Mouse (Mus musculus): ENCODE measurements around the gene Gm10271.

Gm10271 gene

GRCm38 (mm10) chr10:116972509-116972908 lies at the start of gene Gm10271:
TSS of gene Gm10271 (minus strand) at chr10:116972609.
- DNase-seq (ENCODE audit: low spot score in 2 of 2): no peak

- no peak for DNase-seq (ENCODE audit: low spot score in 2 of 2)
Observed at GRCm38 (mm10) chr10:117021020-117021754, 48.8 kb upstream of the Gm10271 start.

GRCm38 (mm10) chr10:117018281-117018840 lies 46.0 kb upstream of the Gm10271 start:
- no peak for DNase-seq (ENCODE audit: low spot score in 2 of 2)

DNA sequence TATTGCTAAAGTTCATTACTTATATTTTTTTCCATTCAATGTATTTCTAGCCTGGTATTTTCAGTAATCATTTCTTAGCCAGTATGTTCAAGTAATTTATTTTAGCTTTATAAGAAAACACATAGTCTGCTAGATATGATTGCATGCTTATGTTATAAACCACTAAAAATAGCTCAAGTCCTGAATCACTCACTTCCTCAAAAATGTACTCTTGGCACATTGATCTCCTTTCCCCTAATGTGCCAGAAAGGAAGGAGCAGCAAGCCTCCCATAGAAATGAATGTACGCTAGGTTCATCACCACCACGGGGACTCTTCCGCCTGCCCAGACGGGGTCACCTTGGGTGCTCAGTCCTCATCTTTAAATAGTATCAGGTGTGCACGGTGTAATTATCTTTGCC lies 42.2 kb upstream of the Gm10271 start:
- no peak for DNase-seq (ENCODE audit: low spot score in 2 of 2)

- no peak for DNase-seq (ENCODE audit: low spot score in 2 of 2)
Observed at GRCm38 (mm10) chr10:117013689-117014390, 41.4 kb upstream of the Gm10271 start.

DNA sequence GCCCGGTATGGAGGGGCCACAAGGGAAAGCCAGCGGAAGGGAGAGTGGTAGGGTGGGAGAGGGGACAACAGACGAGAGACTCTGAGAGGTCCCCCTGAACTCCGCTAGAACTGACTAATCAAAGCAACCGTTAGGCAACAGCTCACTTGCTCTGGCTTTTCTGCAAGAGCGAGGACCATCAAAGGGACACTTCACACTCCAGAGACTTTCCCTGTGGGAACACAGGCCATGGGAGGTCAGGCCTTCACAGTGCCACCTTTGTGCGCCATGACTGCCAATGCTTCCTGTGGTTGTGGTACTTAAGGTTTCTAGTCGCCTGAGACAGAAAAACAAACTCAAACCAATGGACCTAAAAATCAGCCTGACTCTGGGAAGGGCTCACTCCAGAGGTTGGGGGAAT lies 38.6 kb upstream of the Gm10271 start:
- DNase-seq (ENCODE audit: low spot score in 2 of 2): no peak

DNA sequence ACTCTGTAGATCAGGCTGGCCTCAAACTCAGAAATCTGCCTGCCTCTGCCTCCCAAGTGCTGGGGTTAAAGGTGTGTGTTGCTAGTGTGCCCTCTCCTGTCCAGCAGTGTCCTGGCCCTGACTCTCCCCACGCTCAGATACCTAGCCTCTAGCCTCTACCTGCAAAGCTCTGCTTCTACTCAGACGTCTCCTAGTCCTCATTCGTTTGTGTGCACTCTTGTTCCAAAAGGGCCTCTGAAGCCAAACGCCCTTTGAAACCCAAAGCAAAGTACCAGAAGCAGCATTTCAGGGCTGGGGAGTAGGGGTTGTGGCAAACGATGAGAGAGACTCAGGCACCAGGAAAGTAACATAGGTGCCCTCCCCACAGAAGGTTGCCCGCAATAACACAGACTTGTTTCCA lies 37.3 kb upstream of the Gm10271 start:
- DNase-seq (ENCODE audit: low spot score in 2 of 2): no peak

- DNase-seq (ENCODE audit: low spot score in 2 of 2): no peak
Observed at GRCm38 (mm10) chr10:117005707-117006464, 33.5 kb upstream of the Gm10271 start.

GRCm38 (mm10) chr10:117004695-117005094 lies 32.3 kb upstream of the Gm10271 start:
- no peak for DNase-seq (ENCODE audit: low spot score in 2 of 2)

DNA sequence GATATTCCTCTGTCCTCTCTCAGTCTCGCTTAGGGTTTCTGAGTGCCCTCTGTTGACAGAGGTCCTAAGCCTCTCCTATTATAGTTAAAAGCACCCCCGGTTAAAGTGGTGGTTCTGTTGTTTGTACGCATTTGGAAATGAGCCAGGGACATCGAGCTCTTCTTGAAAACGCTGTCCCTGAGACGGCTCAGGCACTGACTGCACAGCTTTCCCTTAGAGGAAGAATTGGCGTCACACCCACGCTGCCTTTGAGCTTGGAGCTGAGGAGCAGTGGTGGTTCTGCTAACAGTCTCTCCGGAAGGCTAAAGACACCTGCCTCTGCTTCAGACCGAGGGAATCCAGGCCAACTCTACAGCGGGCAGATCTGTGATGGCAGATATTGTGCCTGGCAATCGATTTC lies 28.6 kb upstream of the Gm10271 start:
- DNase-seq (ENCODE audit: low spot score in 2 of 2): no peak

GRCm38 (mm10) chr10:116998716-116999455 lies 26.5 kb upstream of the Gm10271 start:
- no peak for DNase-seq (ENCODE audit: low spot score in 2 of 2)

DNA sequence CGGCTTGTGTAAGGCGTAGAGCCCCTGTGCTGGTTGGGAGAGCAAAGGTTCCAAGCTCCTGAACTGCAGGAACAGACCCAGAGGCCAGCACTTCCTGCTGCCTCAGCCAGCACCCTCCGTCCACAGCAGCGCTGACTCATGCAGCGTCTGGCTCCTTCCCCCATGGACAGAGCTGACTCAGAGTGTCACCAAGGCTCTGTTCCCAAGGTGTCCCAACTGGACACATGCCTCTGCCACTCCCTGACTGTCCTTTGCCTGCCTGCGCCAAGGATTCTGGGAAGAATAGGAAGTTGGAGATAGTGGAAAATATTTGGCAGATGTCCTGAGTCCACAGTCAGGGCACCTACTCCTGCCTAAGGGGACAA lies 23.8 kb upstream of the Gm10271 start:
- no peak for DNase-seq (ENCODE audit: low spot score in 2 of 2)

- no peak for DNase-seq (ENCODE audit: low spot score in 2 of 2)
Observed at GRCm38 (mm10) chr10:116995584-116996235, 23.3 kb upstream of the Gm10271 start.

DNA sequence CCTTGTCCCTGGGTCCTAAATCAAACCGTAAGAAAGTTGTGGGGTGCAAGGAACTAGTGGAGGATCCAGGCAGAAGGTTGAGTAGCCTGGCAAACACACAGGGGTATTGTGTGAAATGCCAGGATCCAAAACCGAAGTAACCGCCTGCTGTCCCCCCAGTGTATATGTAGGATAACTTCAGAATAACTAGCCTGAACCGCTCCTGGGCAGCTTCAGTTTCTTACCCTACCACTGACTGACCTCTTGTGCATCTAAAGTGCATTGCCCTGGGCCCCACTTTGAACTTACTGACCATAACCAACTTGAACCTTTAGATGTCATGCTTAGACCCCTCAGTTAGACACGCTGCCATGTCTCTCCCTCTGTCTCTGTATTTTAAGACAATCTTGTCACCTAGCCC lies 22.8 kb upstream of the Gm10271 start:
- no peak for DNase-seq (ENCODE audit: low spot score in 2 of 2)

DNA sequence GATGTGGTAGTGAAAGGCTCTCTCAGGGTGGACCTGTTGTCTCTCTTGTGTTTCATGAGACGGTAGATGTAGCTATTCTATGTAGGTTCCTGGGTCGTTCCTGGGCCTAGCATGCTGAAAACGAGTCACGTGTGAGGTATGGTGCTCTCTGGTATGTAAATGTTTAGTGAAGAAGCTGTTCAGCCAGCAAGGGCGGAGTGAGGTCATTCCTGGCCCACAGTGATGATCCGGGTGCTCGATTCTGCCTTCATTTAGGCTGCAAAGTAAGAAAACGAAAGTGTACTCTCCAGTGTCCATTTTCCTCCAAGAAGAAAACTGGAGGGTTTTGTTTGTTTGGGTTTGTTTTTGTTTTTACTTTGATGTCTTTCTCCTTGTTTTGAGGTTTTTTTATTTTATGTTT lies 21.6 kb upstream of the Gm10271 start:
- no peak for DNase-seq (ENCODE audit: low spot score in 2 of 2)

GRCm38 (mm10) chr10:116986264-116987082 lies 14.1 kb upstream of the Gm10271 start, which contains the start of gene Best3:
TSS of gene Best3 (plus strand) at chr10:116986314.
- DNase-seq (ENCODE audit: low spot score in 2 of 2): no peak

DNA sequence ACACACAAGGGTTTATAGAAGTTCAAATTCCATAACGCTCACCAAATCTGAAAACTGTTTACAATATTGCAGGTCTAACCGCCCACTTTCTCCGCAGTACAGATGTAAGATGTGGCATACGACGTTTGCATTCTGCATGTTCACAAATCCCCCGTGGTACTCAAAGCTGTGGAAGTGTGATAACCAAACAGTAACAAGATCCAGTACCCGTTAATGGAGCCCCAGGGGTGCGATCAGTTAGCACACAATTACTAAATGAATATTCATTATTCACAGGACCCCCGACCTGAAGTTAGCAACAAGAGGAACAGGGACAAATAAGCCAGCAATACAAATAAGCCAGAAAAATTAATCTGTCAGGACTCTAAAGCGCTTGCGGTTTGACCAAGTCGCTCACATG lies 12.4 kb upstream of the Gm10271 start:
- DNase-seq (ENCODE audit: low spot score in 2 of 2): no peak

DNA sequence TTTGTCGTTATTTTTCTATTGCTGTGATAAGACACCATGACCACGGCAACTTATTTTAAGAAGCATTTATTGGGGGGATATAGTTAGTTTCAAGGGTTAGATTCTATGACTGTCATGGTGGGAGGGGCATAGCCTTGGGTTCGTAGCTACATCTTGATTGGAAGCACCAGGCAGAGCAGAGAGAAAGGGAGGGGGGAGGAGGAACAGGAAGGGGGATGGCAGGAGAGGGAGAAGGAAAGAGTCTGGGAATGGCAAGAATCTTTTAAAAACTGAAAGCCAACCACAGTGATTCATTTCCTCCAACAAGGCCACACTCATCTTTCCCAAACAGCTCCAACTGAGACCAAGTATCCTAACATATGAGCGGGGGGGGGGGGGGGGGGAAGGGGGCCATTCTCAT lies 10.1 kb upstream of the Gm10271 start:
- no peak for DNase-seq (ENCODE audit: low spot score in 2 of 2)

- DNase-seq (ENCODE audit: low spot score in 2 of 2): no peak
Observed at GRCm38 (mm10) chr10:116980888-116981287, 8.5 kb upstream of the Gm10271 start.

DNA sequence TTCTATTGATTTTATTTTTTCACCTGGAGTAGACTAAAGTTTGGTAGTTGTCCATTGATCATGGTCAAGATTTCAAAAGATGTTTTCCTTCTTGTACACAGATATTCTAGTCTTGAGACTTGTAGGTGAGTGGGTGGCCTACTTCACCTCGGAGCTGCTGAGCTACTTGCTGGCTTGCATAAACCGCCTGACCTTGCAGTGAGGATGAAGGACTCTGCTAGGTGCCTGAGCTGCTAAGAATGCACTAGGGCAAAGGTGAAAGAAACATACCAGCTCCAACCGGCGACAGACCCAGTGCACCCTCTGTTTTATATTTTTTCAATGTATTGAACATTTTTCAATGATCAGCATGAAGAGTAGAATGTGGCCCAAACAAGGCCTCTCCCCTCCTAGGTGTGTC lies 7.9 kb upstream of the Gm10271 start:
- no peak for DNase-seq (ENCODE audit: low spot score in 2 of 2)
